Mouse (Mus musculus) liver, embryonic 16.5 days (tissue): Measurements from ENCODE around the gene Grik3. TPM values are rescaled to one million over a fixed set of nuclear protein-coding genes. Genes with fewer than 3 reads are reported as not detected.

ENCODE experiments used
- ATAC-seq: fragments of 200-750 bp; cut with Nextera tagmentation; 2 replicates; pipeline ENCODE4 v1.8.0; 2017; ENCODE audit warnings: low read depth, mild to moderate bottlenecking, moderate number of reproducible peaks, moderate library complexity
- H3K27ac ChIP-seq: fragments of 300-500 bp; sonication (generic); 2 replicates; pipeline ENCODE4 v1.5.1; 2014; ENCODE audit warnings: mild to moderate bottlenecking, low read length
- H3K27me3 ChIP-seq: fragments of 300-500 bp; sonication (generic); 2 replicates; pipeline ENCODE4 v1.6.1; 2014; ENCODE audit warnings: low read depth, low read length, mixed read lengths; ENCODE audit not compliant: control insufficient read depth, insufficient read depth
- H3K36me3 ChIP-seq: fragments of 300-500 bp; sonication (generic); 2 replicates; pipeline ENCODE4 v1.6.1; 2014; ENCODE audit warnings: mild to moderate bottlenecking; ENCODE audit not compliant: control insufficient read depth, insufficient read depth
- H3K4me1 ChIP-seq: fragments of 300-500 bp; sonication (generic); 2 replicates; pipeline ENCODE4 v1.6.1; 2014; ENCODE audit warnings: low read depth, low read length, mixed read lengths; ENCODE audit not compliant: control insufficient read depth
- H3K4me2 ChIP-seq: fragments of 300-500 bp; sonication (generic); 2 replicates; pipeline ENCODE4 v1.6.1; 2014; ENCODE audit warnings: low read depth, low read length, mixed read lengths
- H3K4me3 ChIP-seq: fragments of 300-500 bp; sonication (generic); 2 replicates; pipeline ENCODE4 v1.5.1; 2014; ENCODE audit warnings: low read depth, mild to moderate bottlenecking, low read length
- H3K9ac ChIP-seq: fragments of 300-500 bp; sonication (generic); 2 replicates; pipeline ENCODE4 v1.6.1; 2014; ENCODE audit warnings: low read depth, low read length
- H3K9me3 ChIP-seq: fragments of 300-500 bp; sonication (generic); replicated peaks from 2 replicates; pipeline ENCODE4 v1.6.1; 2016; ENCODE audit warnings: low read length; ENCODE audit not compliant: control insufficient read depth
- WGBS: fragments of 180-500 bp; shearing (Covaris S2); extraction: QIAGEN DNeasy Blood & Tissue Kit; methylation state at CpG from one replicate; pipeline ENCODE4 v1.1.7; 2014; ENCODE audit not compliant: insufficient replicate concordance; 5-methylcytosine and 5-hydroxymethylcytosine counted together
- polyA plus RNA-seq: library from polyadenylated mRNA; unstranded; fragments of >200 nt; fragmentation: Nextera tagmentation; extraction: Ambion mirVana; gene quantifications from 2 replicates; pipeline ENCODE4 v1.2.1, GENCODE M21; 2015

Gene Grik3
- not detected in 2 replicates for polyA plus RNA-seq

DNA sequence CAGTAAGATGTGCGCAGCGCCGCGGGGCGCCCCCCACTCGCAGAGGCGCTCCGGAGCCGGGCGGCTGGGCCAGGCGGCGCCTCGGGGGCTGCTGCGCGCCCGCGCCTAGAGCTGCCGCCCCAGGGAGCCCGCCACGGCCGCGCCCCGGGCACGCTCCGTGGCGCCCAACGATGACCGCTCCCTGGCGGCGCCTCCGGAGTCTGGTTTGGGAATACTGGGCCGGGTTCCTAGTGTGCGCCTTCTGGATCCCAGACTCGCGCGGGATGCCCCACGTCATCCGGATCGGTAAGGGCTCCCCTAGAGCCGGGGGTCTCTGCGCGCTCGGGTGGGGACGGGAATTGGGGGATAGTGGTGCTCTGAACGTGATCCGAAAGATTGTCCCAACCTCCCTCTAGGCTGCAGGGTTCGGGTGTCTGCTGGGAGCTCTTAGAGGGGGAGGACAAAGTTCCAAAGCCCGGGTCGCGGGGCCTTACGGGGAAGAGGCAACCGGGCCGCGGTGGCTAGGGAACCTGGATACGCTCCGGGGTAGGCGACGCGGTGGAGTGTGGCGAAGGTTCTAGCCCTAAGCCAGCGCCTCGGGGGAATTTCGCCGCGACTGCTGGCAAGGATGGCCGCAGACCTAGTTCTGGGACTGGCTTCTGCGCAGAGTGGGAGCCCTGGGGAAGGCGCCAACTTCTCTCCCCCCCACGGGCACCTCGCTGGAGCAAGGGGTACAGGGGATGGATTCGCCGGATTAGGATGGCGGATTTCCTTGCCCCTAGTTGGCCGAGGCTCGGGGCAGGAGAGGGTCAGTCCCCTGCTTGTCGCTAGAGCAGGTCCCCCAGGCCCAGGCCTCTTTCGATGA is at the start of gene Grik3:
Gene Grik3, plus strand, starts transcription at position 40 of the 844 bp plus-strand sequence.
- Histone ChIP-seq H3K4me1 (no peaks in the 10 kb centered on the region), H3K27ac (no peak within 1 kb of the TSS), H3K4me2 (no peak within 1 kb of the TSS), H3K9ac (no peak within 1 kb of the TSS), H3K27me3 (peaks cover 88% of the 10 kb centered on the region), H3K4me3 (no peak within 1 kb of the TSS), H3K9me3 (no peaks in the 10 kb centered on the region), H3K36me3 (no peaks in the 10 kb centered on the region)
- WGBS, result 3% methylated on average over 76 of the region's 77 CpGs
- no peak for ATAC-seq

DNA sequence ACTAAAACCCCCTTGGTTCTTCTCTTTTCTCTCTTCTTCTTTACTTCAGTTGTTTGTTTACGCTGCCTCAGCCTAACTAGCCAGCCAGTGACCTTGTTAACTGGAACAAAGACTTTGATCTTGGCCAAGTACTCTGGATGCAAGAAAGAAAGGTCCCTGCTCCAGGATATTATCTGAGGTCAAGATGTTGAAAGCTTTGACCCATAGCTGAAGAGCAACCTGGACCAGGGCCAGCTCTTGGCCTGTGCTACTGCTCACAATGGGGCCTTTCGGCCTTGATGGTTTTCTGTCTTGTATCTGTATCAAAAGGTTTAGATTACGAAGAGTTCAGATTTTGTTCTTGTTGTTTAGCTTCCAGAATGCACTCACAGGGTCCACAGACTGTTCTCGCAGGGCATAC is 48.7 kb upstream of the Grik3 start:
- H3K27ac ChIP-seq, result no peak overlapping the region
- H3K4me1 ChIP-seq, result no peaks in the 10 kb centered on the region
- H3K4me3 ChIP-seq, result no peak overlapping the region
- H3K36me3 ChIP-seq, result no peaks in the 10 kb centered on the region
- H3K9ac ChIP-seq, result no peak overlapping the region
- no peak overlapping the region for H3K4me2 ChIP-seq
- H3K9me3 ChIP-seq, result no peaks in the 10 kb centered on the region
- WGBS, result 62% methylated on average over 4 of the region's 4 CpGs
- ATAC-seq, result no peak
- no peaks in the 10 kb centered on the region for H3K27me3 ChIP-seq

DNA sequence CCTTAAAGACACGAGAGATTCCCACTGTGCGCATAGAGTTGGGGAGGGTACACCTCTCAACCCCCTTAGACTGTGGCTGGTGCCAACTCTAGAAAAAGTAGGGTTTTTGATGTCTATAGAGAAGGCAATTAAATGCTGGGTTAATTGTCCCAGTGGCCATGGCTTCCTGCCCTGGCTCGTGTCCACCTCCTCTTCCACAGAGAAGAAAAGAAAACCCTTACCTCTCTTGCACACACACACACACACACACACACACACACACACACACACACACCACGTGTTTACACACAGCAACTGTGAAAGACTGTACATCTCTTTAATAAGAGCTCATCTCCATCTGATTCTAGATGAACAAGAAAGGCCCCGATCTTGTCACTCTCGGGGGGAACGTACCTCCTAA is 46.1 kb upstream of the Grik3 start:
- Histone ChIP-seq H3K9me3 (no peaks in the 10 kb centered on the region), H3K4me3 (no peak overlapping the region), H3K27me3 (no peaks in the 10 kb centered on the region), H3K4me1 (no peaks in the 10 kb centered on the region), H3K4me2 (no peak overlapping the region), H3K27ac (no peak overlapping the region), H3K9ac (no peak overlapping the region), H3K36me3 (no peaks in the 10 kb centered on the region)
- 65% methylated on average over 7 of the region's 7 CpGs for WGBS
- no peak for ATAC-seq

DNA sequence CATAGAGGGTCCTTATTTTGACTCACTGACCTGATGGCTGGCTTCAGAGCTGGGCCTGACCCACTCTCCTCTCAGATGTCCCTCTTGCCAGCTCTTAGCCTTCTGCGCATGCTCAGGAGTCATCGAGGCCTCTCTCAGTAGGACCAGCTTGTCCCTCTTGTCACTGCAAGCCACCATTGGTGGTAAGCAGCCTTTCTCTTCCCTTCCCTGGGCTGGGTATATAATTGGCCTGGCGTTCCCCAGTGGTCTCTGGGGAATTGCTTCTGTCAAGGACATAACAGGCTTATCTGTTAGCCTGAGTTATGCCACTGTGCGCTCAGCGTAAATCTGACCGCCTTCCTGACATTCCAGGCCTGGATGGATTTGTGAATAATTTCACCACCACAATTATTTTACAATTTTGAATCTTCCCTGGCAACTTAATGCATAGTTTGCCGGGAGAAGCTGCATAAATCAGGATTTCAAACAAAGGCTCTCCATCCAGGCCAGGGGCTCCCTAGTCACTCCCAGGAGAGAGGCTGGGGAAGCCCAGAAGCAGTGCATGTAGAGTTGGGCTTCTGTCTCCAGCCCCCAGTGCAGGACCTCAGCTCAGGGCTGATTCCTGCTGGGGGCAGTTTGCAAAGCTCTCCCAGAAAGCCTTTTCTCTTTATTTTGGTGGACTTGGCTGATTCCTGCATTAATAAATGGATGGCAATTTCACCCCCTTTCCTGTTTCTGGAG is 39.7 kb upstream of the Grik3 start:
- Histone ChIP-seq H3K4me1 (no peaks in the 10 kb centered on the region), H3K27me3 (no peaks in the 10 kb centered on the region), H3K4me3 (no peak overlapping the region), H3K9ac (no peak overlapping the region), H3K9me3 (no peaks in the 10 kb centered on the region), H3K27ac (no peak overlapping the region), H3K36me3 (no peaks in the 10 kb centered on the region), H3K4me2 (no peak overlapping the region)
- WGBS, result 55% methylated on average over 7 of the region's 7 CpGs
- no peak for ATAC-seq

DNA sequence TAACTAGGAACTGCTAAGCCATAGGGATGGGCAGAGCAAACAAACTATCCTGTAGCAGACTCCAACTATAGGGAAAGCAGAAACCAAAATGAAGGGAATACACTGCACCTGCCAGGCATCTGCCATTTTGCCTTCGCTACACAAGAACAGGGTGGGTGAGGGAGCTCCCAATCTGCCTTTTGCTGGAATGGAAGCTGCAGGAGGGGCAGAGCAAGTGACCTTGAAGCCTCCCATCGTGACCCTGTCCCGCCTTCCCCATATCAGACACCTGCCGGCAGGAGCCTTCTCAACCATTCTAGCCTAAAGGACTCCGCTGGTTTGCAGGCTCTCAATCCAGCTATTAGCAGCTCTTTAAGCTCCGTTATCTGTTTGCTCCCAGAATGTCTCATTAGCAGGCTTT is 38.7 kb upstream of the Grik3 start:
- H3K4me2 ChIP-seq, result no peak overlapping the region
- H3K9ac ChIP-seq, result no peak overlapping the region
- no peaks in the 10 kb centered on the region for H3K27me3 ChIP-seq
- H3K9me3 ChIP-seq, result no peaks in the 10 kb centered on the region
- H3K4me3 ChIP-seq, result no peak overlapping the region
- H3K4me1 ChIP-seq, result no peaks in the 10 kb centered on the region
- ATAC-seq, result no peak
- WGBS, result 25% methylated on average over 6 of the region's 6 CpGs
- H3K27ac ChIP-seq, result no peak overlapping the region
- H3K36me3 ChIP-seq, result no peaks in the 10 kb centered on the region

GRCm38 (mm10) chr4:125456506-125456905 is 34.0 kb upstream of the Grik3 start:
- no peak for ATAC-seq
- Histone ChIP-seq H3K27ac (no peak overlapping the region), H3K9ac (no peak overlapping the region), H3K4me1 (no peaks in the 10 kb centered on the region), H3K27me3 (no peaks in the 10 kb centered on the region), H3K9me3 (no peaks in the 10 kb centered on the region), H3K4me2 (no peak overlapping the region), H3K36me3 (no peaks in the 10 kb centered on the region), H3K4me3 (no peak overlapping the region)
- 44% methylated on average over 5 of the region's 5 CpGs for WGBS

GRCm38 (mm10) chr4:125457152-125458093 is 33.1 kb upstream of the Grik3 start:
- H3K36me3 ChIP-seq, result no peaks in the 10 kb centered on the region
- no peaks in the 10 kb centered on the region for H3K4me1 ChIP-seq
- no peak overlapping the region for H3K27ac ChIP-seq
- no peak overlapping the region for H3K4me2 ChIP-seq
- 12% methylated on average over 11 of the region's 11 CpGs for WGBS
- H3K27me3 ChIP-seq, result no peaks in the 10 kb centered on the region
- H3K4me3 ChIP-seq, result no peak overlapping the region
- no peak overlapping the region for H3K9ac ChIP-seq
- H3K9me3 ChIP-seq, result no peaks in the 10 kb centered on the region
- ATAC-seq, result no peak

- WGBS, result 59% methylated on average over 9 of the region's 9 CpGs
- no peak for ATAC-seq
These were observed 30.7 kb upstream of the Grik3 start for GRCm38 (mm10) chr4:125459791-125460190.

More at GRCm38 (mm10) chr4:125459791-125460190, 30.7 kb upstream of the Grik3 start:
- H3K4me2 ChIP-seq, result no peak overlapping the region
- H3K27ac ChIP-seq, result no peak overlapping the region
- no peaks in the 10 kb centered on the region for H3K27me3 ChIP-seq
- no peaks in the 10 kb centered on the region for H3K36me3 ChIP-seq
- H3K4me1 ChIP-seq, result no peaks in the 10 kb centered on the region
- H3K9me3 ChIP-seq, result no peaks in the 10 kb centered on the region
- H3K9ac ChIP-seq, result no peak overlapping the region
- no peak overlapping the region for H3K4me3 ChIP-seq
